Mouse (Mus musculus): Measurements from ENCODE around the gene S1pr4. TPM values are rescaled to one million over a fixed set of nuclear protein-coding genes. Genes with fewer than 3 reads are reported as not detected.

Gene S1pr4
- polyA plus RNA-seq (2015; fragmentation: Nextera tagmentation; extraction: Ambion mirVana), result 0.65 and 0.79 TPM in 2 replicates

- no peak within 1 kb of the TSS for H3K4me3 ChIP-seq (ENCODE audit: low read length)
These were observed at the start of gene S1pr4 for GRCm38 (mm10) chr10:81500032-81500431. Gene S1pr4, minus strand, starts transcription at chr10:81500132.

GRCm38 (mm10) chr10:81548944-81549343 lies 49.0 kb upstream of the S1pr4 start:
- Histone ChIP-seq H3K9ac (ENCODE audit: low read depth, low read length) (peak overlapping the region; percentile 28; the same call in 1 of the 2 replicates), H3K4me2 (ENCODE audit: low read length) (no peak overlapping the region)
- 71% methylated on average over 5 of the region's 5 CpGs for whole genome bisulfite sequencing

More at GRCm38 (mm10) chr10:81500032-81500431, at the start of gene S1pr4:
- no peak within 1 kb of the TSS for H3K27ac ChIP-seq (ENCODE audit: low read depth, low read length)
- no peak for ATAC-seq
- H3K36me3 ChIP-seq (ENCODE audit: control insufficient read depth, insufficient read depth, low read length), result no peaks in the 10 kb centered on the region
- no peaks in the 10 kb centered on the region for H3K27me3 ChIP-seq (replicated peaks; ENCODE audit: control insufficient read depth, insufficient read depth, low read length)
- H3K9ac ChIP-seq (ENCODE audit: low read depth, low read length), result no peak within 1 kb of the TSS
- 98% methylated on average over 3 of the region's 3 CpGs for WGBS
- H3K9me3 ChIP-seq (ENCODE audit: control insufficient read depth, low read length), result no peaks in the 10 kb centered on the region
- peaks cover 17% of the 10 kb centered on the region for H3K4me1 ChIP-seq (ENCODE audit: control insufficient read depth, insufficient read depth, low read depth, low read length)
- no peak within 1 kb of the TSS for H3K4me2 ChIP-seq (ENCODE audit: low read length)

GRCm38 (mm10) chr10:81546788-81547571 lies 47.0 kb upstream of the S1pr4 start:
- Histone ChIP-seq H3K4me1 (ENCODE audit: control insufficient read depth, insufficient read depth, low read depth, low read length) (peaks cover 22% of the 10 kb centered on the region), H3K27me3 (replicated peaks; ENCODE audit: control insufficient read depth, insufficient read depth, low read length) (no peaks in the 10 kb centered on the region), H3K36me3 (ENCODE audit: control insufficient read depth, insufficient read depth, low read length) (no peaks in the 10 kb centered on the region), H3K4me3 (ENCODE audit: low read length) (no peak overlapping the region), H3K27ac (ENCODE audit: low read depth, low read length) (no peak overlapping the region), H3K9me3 (ENCODE audit: control insufficient read depth, low read length) (no peaks in the 10 kb centered on the region), H3K9ac (ENCODE audit: low read depth, low read length) (no peak overlapping the region), H3K4me2 (ENCODE audit: low read length) (no peak overlapping the region)
- 94% methylated on average over 13 of the region's 13 CpGs for WGBS
- no peak for ATAC-seq

More at GRCm38 (mm10) chr10:81548944-81549343, 49.0 kb upstream of the S1pr4 start:
- no peaks in the 10 kb centered on the region for H3K27me3 ChIP-seq (replicated peaks; ENCODE audit: control insufficient read depth, insufficient read depth, low read length)
- no peak overlapping the region for H3K27ac ChIP-seq (ENCODE audit: low read depth, low read length)
- H3K4me3 ChIP-seq (ENCODE audit: low read length), result no peak overlapping the region
- peaks cover 3% of the 10 kb centered on the region for H3K4me1 ChIP-seq (ENCODE audit: control insufficient read depth, insufficient read depth, low read depth, low read length)
- H3K9me3 ChIP-seq (ENCODE audit: control insufficient read depth, low read length), result peaks cover 2% of the 10 kb centered on the region; the same call in 1 of the 2 replicates
- no peak for ATAC-seq
- H3K36me3 ChIP-seq (ENCODE audit: control insufficient read depth, insufficient read depth, low read length), result no peaks in the 10 kb centered on the region

- H3K9me3 ChIP-seq (ENCODE audit: control insufficient read depth, low read length), result no peaks in the 10 kb centered on the region
- peaks cover 26% of the 10 kb centered on the region for H3K4me1 ChIP-seq (ENCODE audit: control insufficient read depth, insufficient read depth, low read depth, low read length)
- WGBS, result 82% methylated on average over 5 of the region's 5 CpGs
- H3K27me3 ChIP-seq (replicated peaks; ENCODE audit: control insufficient read depth, insufficient read depth, low read length), result no peaks in the 10 kb centered on the region
- no peak overlapping the region for H3K9ac ChIP-seq (ENCODE audit: low read depth, low read length)
- H3K27ac ChIP-seq (ENCODE audit: low read depth, low read length), result no peak overlapping the region
- H3K4me3 ChIP-seq (ENCODE audit: low read length), result no peak overlapping the region
- ATAC-seq, result no peak
- no peak overlapping the region for H3K4me2 ChIP-seq (ENCODE audit: low read length)
- H3K36me3 ChIP-seq (ENCODE audit: control insufficient read depth, insufficient read depth, low read length), result no peaks in the 10 kb centered on the region
These were observed 46.4 kb upstream of the S1pr4 start for GRCm38 (mm10) chr10:81546332-81546731.

GRCm38 (mm10) chr10:81545161-81545747 lies 45.3 kb upstream of the S1pr4 start, which contains the start of gene Gna11:
Gene Gna11, minus strand, starts transcription at chr10:81545190.
- H3K4me3 ChIP-seq (ENCODE audit: low read length), result peak within 1 kb of the TSS; percentile 72

GRCm38 (mm10) chr10:81544296-81545160 lies 44.6 kb upstream of the S1pr4 start:
- Histone ChIP-seq H3K27me3 (replicated peaks; ENCODE audit: control insufficient read depth, insufficient read depth, low read length) (no peaks in the 10 kb centered on the region), H3K9ac (ENCODE audit: low read depth, low read length) (peak overlapping the region; percentile 96), H3K36me3 (ENCODE audit: control insufficient read depth, insufficient read depth, low read length) (no peaks in the 10 kb centered on the region), H3K9me3 (ENCODE audit: control insufficient read depth, low read length) (no peaks in the 10 kb centered on the region), H3K4me1 (ENCODE audit: control insufficient read depth, insufficient read depth, low read depth, low read length) (peaks cover 29% of the 10 kb centered on the region), H3K27ac (ENCODE audit: low read depth, low read length) (peak overlapping the region; percentile 88), H3K4me3 (ENCODE audit: low read length) (peak overlapping the region; percentile 72), H3K4me2 (ENCODE audit: low read length) (peak overlapping the region; percentile 66)
- WGBS, result under 1% methylated on average over 85 of the region's 93 CpGs
- ATAC-seq, result peak; percentile 35

More at GRCm38 (mm10) chr10:81545161-81545747, 45.3 kb upstream of the S1pr4 start, which contains the start of gene Gna11:
- Histone ChIP-seq H3K27me3 (replicated peaks; ENCODE audit: control insufficient read depth, insufficient read depth, low read length) (no peaks in the 10 kb centered on the region), H3K9ac (ENCODE audit: low read depth, low read length) (peak within 1 kb of the TSS; percentile 96), H3K27ac (ENCODE audit: low read depth, low read length) (peak within 1 kb of the TSS; percentile 92), H3K36me3 (ENCODE audit: control insufficient read depth, insufficient read depth, low read length) (no peaks in the 10 kb centered on the region), H3K4me1 (ENCODE audit: control insufficient read depth, insufficient read depth, low read depth, low read length) (peaks cover 29% of the 10 kb centered on the region), H3K9me3 (ENCODE audit: control insufficient read depth, low read length) (no peaks in the 10 kb centered on the region), H3K4me2 (ENCODE audit: low read length) (peak within 1 kb of the TSS; percentile 66)
- under 1% methylated on average over 48 of the region's 59 CpGs for WGBS
- ATAC-seq, result peak; percentile 97

- H3K36me3 ChIP-seq (ENCODE audit: control insufficient read depth, insufficient read depth, low read length), result no peaks in the 10 kb centered on the region
- no peak overlapping the region for H3K27ac ChIP-seq (ENCODE audit: low read depth, low read length)
- no peak for ATAC-seq
- peak overlapping the region; percentile 72 for H3K4me3 ChIP-seq (ENCODE audit: low read length)
- WGBS, result 70% methylated on average over 1 of the region's 1 CpGs
- peak overlapping the region; percentile 66 for H3K4me2 ChIP-seq (ENCODE audit: low read length)
- H3K27me3 ChIP-seq (replicated peaks; ENCODE audit: control insufficient read depth, insufficient read depth, low read length), result no peaks in the 10 kb centered on the region
- no peaks in the 10 kb centered on the region for H3K9me3 ChIP-seq (ENCODE audit: control insufficient read depth, low read length)
- H3K9ac ChIP-seq (ENCODE audit: low read depth, low read length), result peak overlapping the region; percentile 96
- peaks cover 29% of the 10 kb centered on the region for H3K4me1 ChIP-seq (ENCODE audit: control insufficient read depth, insufficient read depth, low read depth, low read length)
These were observed 43.7 kb upstream of the S1pr4 start for GRCm38 (mm10) chr10:81543633-81544032.

GRCm38 (mm10) chr10:81542727-81543460 lies 43.0 kb upstream of the S1pr4 start:
- 82% methylated on average over 7 of the region's 7 CpGs for WGBS
- H3K9ac ChIP-seq (ENCODE audit: low read depth, low read length), result peak overlapping the region; percentile 96
- H3K27me3 ChIP-seq (replicated peaks; ENCODE audit: control insufficient read depth, insufficient read depth, low read length), result no peaks in the 10 kb centered on the region
- H3K27ac ChIP-seq (ENCODE audit: low read depth, low read length), result no peak overlapping the region
- no peak for ATAC-seq
- H3K4me1 ChIP-seq (ENCODE audit: control insufficient read depth, insufficient read depth, low read depth, low read length), result peaks cover 29% of the 10 kb centered on the region
- peak overlapping the region; percentile 72; the same call in 1 of the 2 replicates for H3K4me3 ChIP-seq (ENCODE audit: low read length)
- H3K9me3 ChIP-seq (ENCODE audit: control insufficient read depth, low read length), result no peaks in the 10 kb centered on the region
- H3K36me3 ChIP-seq (ENCODE audit: control insufficient read depth, insufficient read depth, low read length), result no peaks in the 10 kb centered on the region
- H3K4me2 ChIP-seq (ENCODE audit: low read length), result peak overlapping the region; percentile 66

Data from hindbrain, embryonic 16.5 days (tissue).